Mouse (Mus musculus): ENCODE data around the gene Dctn2.

- TF ChIP-seq CTCF (IDR thresholded peaks at IDR 0.05; ENCODE audit: borderline replicate concordance, control insufficient read depth, extremely low read depth, insufficient read depth, low read length, poor library complexity): no peak
- no peak for TF ChIP-seq POLR2A (IDR thresholded peaks at IDR 0.05; ENCODE audit: control insufficient read depth, extremely low read depth, insufficient read depth, low read length, poor library complexity)
These were observed 23.5 kb downstream of the Dctn2 start for GRCm38 (mm10) chr10:127289573-127290191.

Data from thymus, adult 2 months (tissue).